Mouse (Mus musculus): ENCODE measurements at regions not wholly inside any gene's neighbourhood (a gene's known extent, or its start where the extent isn't known, plus 50 kb on each side); places are given as distances from the start of the nearest gene placed in this dataset.

DNA sequence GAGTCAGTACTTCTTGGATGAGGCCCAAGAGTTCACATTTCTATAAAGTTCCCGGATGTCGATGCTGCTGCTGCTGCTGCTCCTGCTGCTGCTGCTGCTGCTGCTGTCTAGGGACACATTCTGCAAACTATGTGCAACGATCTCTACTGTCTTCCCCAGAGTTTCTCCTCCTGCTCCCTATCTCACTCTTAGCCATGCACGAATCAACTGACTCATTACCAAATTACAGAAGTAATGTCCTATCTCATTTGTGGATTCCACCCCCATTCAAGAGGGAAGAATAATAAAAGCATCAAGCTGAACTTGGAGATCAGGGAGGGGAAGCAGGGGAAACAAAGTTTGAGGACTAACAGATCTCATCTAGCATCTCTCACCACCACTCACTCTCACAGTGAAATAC lies 130.0 kb upstream of the Fam78b start:
- Histone ChIP-seq H3K27me3 (ENCODE audit: control insufficient read depth, insufficient read depth, insufficient read length) (no peaks in the 10 kb centered on the region), H3ac (ENCODE audit: control insufficient read depth, insufficient read length) (no peak overlapping the region), H3K79me2 (ENCODE audit: control insufficient read depth, insufficient read depth) (no peaks in the 10 kb centered on the region), H3K4me2 (ENCODE audit: low read depth) (no peak overlapping the region), H3K36me3 (ENCODE audit: control insufficient read depth, insufficient read depth) (no peaks in the 10 kb centered on the region), H3K4me3 (no peak overlapping the region)
- TF ChIP-seq MAX (IDR thresholded peaks at IDR 0.05; ENCODE audit: low read depth), result no peak
- TF ChIP-seq MYOD1 (IDR thresholded peaks at IDR 0.05; ENCODE audit: control insufficient read depth in 1 of 3, insufficient read length in 2 of 3, low read depth in 2 of 3), result no peak
- no peak for TF ChIP-seq USF1 (IDR thresholded peaks at IDR 0.05; ENCODE audit: low read depth)
- TF ChIP-seq TCF3 (IDR thresholded peaks at IDR 0.05; ENCODE audit: insufficient read length, low read depth), result no peak
- TF ChIP-seq TCF12 (IDR thresholded peaks at IDR 0.05; ENCODE audit: insufficient read depth, poor library complexity, severe bottlenecking), result no peak
- TF ChIP-seq E2F4 (IDR thresholded peaks at IDR 0.05; ENCODE audit: insufficient read depth), result no peak
- no peak for TF ChIP-seq POLR2A (IDR thresholded peaks at IDR 0.05; ENCODE audit: insufficient read length, low read depth)
- TF ChIP-seq MYOG (IDR thresholded peaks at IDR 0.05; ENCODE audit: control insufficient read depth in 1 of 3, insufficient read depth in 1 of 3, insufficient read length in 2 of 3, low read depth in 2 of 3), result no peak
- TF ChIP-seq POLR2AphosphoS2 (IDR thresholded peaks at IDR 0.05; ENCODE audit: insufficient read length, low read depth), result no peak
- no peak for TF ChIP-seq SRF (IDR thresholded peaks at IDR 0.05; ENCODE audit: control insufficient read depth, insufficient read length, low read depth)
- no peak for TF ChIP-seq CEBPB (IDR thresholded peaks at IDR 0.05; ENCODE audit: insufficient read depth, poor library complexity, severe bottlenecking)

DNA sequence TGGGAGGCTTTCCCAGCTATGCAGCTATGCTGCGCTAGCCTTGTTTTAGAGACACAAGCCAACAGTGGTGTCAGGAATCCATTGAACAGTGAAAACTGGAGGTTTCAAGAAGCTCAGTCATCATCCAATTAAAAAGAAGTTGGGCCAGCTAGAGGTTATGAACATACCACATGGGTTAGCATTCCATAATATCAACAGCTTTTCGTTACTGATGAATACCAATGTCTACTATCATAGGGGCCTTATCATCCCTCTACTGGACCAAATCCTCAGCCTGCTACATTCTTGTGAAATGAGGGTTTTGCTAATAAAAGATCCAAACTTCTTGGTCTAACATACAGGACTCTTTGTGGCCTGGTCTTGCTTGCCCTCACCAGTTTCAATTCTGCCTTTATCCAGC lies 124.8 kb upstream of the Fam78b start:
- H3K4me3 ChIP-seq, result no peak overlapping the region
- no peak overlapping the region for H3K4me2 ChIP-seq (ENCODE audit: low read depth)
- no peak for TF ChIP-seq MAX (IDR thresholded peaks at IDR 0.05; ENCODE audit: low read depth)
- no peak for TF ChIP-seq USF1 (IDR thresholded peaks at IDR 0.05; ENCODE audit: low read depth)
- TF ChIP-seq POLR2AphosphoS2 (IDR thresholded peaks at IDR 0.05; ENCODE audit: insufficient read length, low read depth), result no peak
- no peak for TF ChIP-seq SRF (IDR thresholded peaks at IDR 0.05; ENCODE audit: control insufficient read depth, insufficient read length, low read depth)
- no peak for TF ChIP-seq MYOD1 (IDR thresholded peaks at IDR 0.05; ENCODE audit: control insufficient read depth in 1 of 3, insufficient read length in 2 of 3, low read depth in 2 of 3)
- TF ChIP-seq REST (IDR thresholded peaks at IDR 0.05; ENCODE audit: insufficient read depth, insufficient read length), result no peak
- no peak for TF ChIP-seq TCF3 (IDR thresholded peaks at IDR 0.05; ENCODE audit: insufficient read length, low read depth)
- no peak for TF ChIP-seq E2F4 (IDR thresholded peaks at IDR 0.05; ENCODE audit: insufficient read depth)
- TF ChIP-seq TCF12 (IDR thresholded peaks at IDR 0.05; ENCODE audit: insufficient read depth, poor library complexity, severe bottlenecking), result no peak
- TF ChIP-seq CEBPB (IDR thresholded peaks at IDR 0.05; ENCODE audit: insufficient read depth, poor library complexity, severe bottlenecking), result no peak
- TF ChIP-seq POLR2A (IDR thresholded peaks at IDR 0.05; ENCODE audit: insufficient read length, low read depth), result no peak
- TF ChIP-seq MYOG (IDR thresholded peaks at IDR 0.05; ENCODE audit: control insufficient read depth in 1 of 3, insufficient read depth in 1 of 3, insufficient read length in 2 of 3, low read depth in 2 of 3), result no peak
- H3ac ChIP-seq (ENCODE audit: control insufficient read depth, insufficient read length), result no peak overlapping the region
- no peaks in the 10 kb centered on the region for H3K27me3 ChIP-seq (ENCODE audit: control insufficient read depth, insufficient read depth, insufficient read length)
- H3K79me2 ChIP-seq (ENCODE audit: control insufficient read depth, insufficient read depth), result no peaks in the 10 kb centered on the region
- no peaks in the 10 kb centered on the region for H3K36me3 ChIP-seq (ENCODE audit: control insufficient read depth, insufficient read depth)

- H3K4me2 ChIP-seq (ENCODE audit: low read depth), result no peak overlapping the region
- H3K4me3 ChIP-seq, result no peak overlapping the region
- TF ChIP-seq POLR2A (IDR thresholded peaks at IDR 0.05; ENCODE audit: insufficient read length, low read depth) (no peak), MAX (IDR thresholded peaks at IDR 0.05; ENCODE audit: low read depth) (no peak), TCF3 (IDR thresholded peaks at IDR 0.05; ENCODE audit: insufficient read length, low read depth) (no peak), SRF (IDR thresholded peaks at IDR 0.05; ENCODE audit: control insufficient read depth, insufficient read length, low read depth) (no peak), USF1 (IDR thresholded peaks at IDR 0.05; ENCODE audit: low read depth) (no peak), MYOD1 (IDR thresholded peaks at IDR 0.05; ENCODE audit: control insufficient read depth in 1 of 3, insufficient read length in 2 of 3, low read depth in 2 of 3) (no peak), MYOG (IDR thresholded peaks at IDR 0.05; ENCODE audit: control insufficient read depth in 1 of 3, insufficient read depth in 1 of 3, insufficient read length in 2 of 3, low read depth in 2 of 3) (no peak), TCF12 (IDR thresholded peaks at IDR 0.05; ENCODE audit: insufficient read depth, poor library complexity, severe bottlenecking) (no peak), POLR2AphosphoS2 (IDR thresholded peaks at IDR 0.05; ENCODE audit: insufficient read length, low read depth) (no peak), REST (IDR thresholded peaks at IDR 0.05; ENCODE audit: insufficient read depth, insufficient read length) (no peak), E2F4 (IDR thresholded peaks at IDR 0.05; ENCODE audit: insufficient read depth) (no peak), CEBPB (IDR thresholded peaks at IDR 0.05; ENCODE audit: insufficient read depth, poor library complexity, severe bottlenecking) (no peak)
- H3K36me3 ChIP-seq (ENCODE audit: control insufficient read depth, insufficient read depth), result no peaks in the 10 kb centered on the region
- no peak overlapping the region for H3ac ChIP-seq (ENCODE audit: control insufficient read depth, insufficient read length)
- no peaks in the 10 kb centered on the region for H3K79me2 ChIP-seq (ENCODE audit: control insufficient read depth, insufficient read depth)
- no peaks in the 10 kb centered on the region for H3K27me3 ChIP-seq (ENCODE audit: control insufficient read depth, insufficient read depth, insufficient read length)
Measured at GRCm38 (mm10) chr1:166883215-166883614, 118.0 kb upstream of the Fam78b start.

- Histone ChIP-seq H3K4me3 (no peak overlapping the region), H3K36me3 (ENCODE audit: control insufficient read depth, insufficient read depth) (no peaks in the 10 kb centered on the region), H3ac (ENCODE audit: control insufficient read depth, insufficient read length) (no peak overlapping the region), H3K4me2 (ENCODE audit: low read depth) (no peak overlapping the region), H3K27me3 (ENCODE audit: control insufficient read depth, insufficient read depth, insufficient read length) (no peaks in the 10 kb centered on the region), H3K79me2 (ENCODE audit: control insufficient read depth, insufficient read depth) (no peaks in the 10 kb centered on the region)
- TF ChIP-seq POLR2A (IDR thresholded peaks at IDR 0.05; ENCODE audit: insufficient read length, low read depth) (no peak), MAX (IDR thresholded peaks at IDR 0.05; ENCODE audit: low read depth) (no peak)
Measured at GRCm38 (mm10) chr1:166895945-166896344, 105.3 kb upstream of the Fam78b start.

DNA sequence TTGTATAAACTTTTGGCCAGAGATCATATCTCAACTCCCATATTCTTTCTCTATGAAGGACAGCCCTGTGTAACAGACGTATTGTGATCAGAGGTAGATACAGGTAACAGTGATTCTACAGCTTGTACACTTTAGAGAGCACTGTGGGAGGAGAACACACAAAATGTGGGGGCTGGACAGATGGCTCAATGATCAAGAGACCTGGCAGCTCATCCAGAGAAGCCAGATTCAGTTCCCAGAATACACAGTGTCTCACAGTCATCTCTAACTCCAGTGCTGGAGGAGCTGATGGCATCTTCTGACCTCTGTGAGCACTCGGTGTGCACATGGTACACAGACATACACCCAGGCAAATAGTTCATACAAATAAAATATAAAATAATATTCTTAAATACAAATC lies 102.5 kb upstream of the Fam78b start:
- H3K79me2 ChIP-seq (ENCODE audit: control insufficient read depth, insufficient read depth), result no peaks in the 10 kb centered on the region
- H3ac ChIP-seq (ENCODE audit: control insufficient read depth, insufficient read length), result no peak overlapping the region
- H3K36me3 ChIP-seq (ENCODE audit: control insufficient read depth, insufficient read depth), result no peaks in the 10 kb centered on the region
- H3K27me3 ChIP-seq (ENCODE audit: control insufficient read depth, insufficient read depth, insufficient read length), result no peaks in the 10 kb centered on the region
- H3K4me2 ChIP-seq (ENCODE audit: low read depth), result no peak overlapping the region
- TF ChIP-seq TCF12 (IDR thresholded peaks at IDR 0.05; ENCODE audit: insufficient read depth, poor library complexity, severe bottlenecking) (no peak), E2F4 (IDR thresholded peaks at IDR 0.05; ENCODE audit: insufficient read depth) (no peak), REST (IDR thresholded peaks at IDR 0.05; ENCODE audit: insufficient read depth, insufficient read length) (no peak), USF1 (IDR thresholded peaks at IDR 0.05; ENCODE audit: low read depth) (no peak), MYOD1 (IDR thresholded peaks at IDR 0.05; ENCODE audit: control insufficient read depth in 1 of 3, insufficient read length in 2 of 3, low read depth in 2 of 3) (no peak), POLR2AphosphoS2 (IDR thresholded peaks at IDR 0.05; ENCODE audit: insufficient read length, low read depth) (no peak), TCF3 (IDR thresholded peaks at IDR 0.05; ENCODE audit: insufficient read length, low read depth) (no peak), POLR2A (IDR thresholded peaks at IDR 0.05; ENCODE audit: insufficient read length, low read depth) (no peak), SRF (IDR thresholded peaks at IDR 0.05; ENCODE audit: control insufficient read depth, insufficient read length, low read depth) (no peak), CEBPB (IDR thresholded peaks at IDR 0.05; ENCODE audit: insufficient read depth, poor library complexity, severe bottlenecking) (no peak), MAX (IDR thresholded peaks at IDR 0.05; ENCODE audit: low read depth) (no peak), MYOG (IDR thresholded peaks at IDR 0.05; ENCODE audit: control insufficient read depth in 1 of 3, insufficient read depth in 1 of 3, insufficient read length in 2 of 3, low read depth in 2 of 3) (no peak)
- no peak overlapping the region for H3K4me3 ChIP-seq

All from myocyte (in vitro differentiated cells).